Mouse (Mus musculus): ENCODE results near the gene Dvl2. TPM values are rescaled to one million over a fixed set of nuclear protein-coding genes. Genes with fewer than 3 reads are reported as not detected.
"Not testable (repeated sequence)": the region's sequence is repeated elsewhere in the genome, so short reads cannot be mapped to it uniquely, and the experiment has no call there.

The Dvl2 gene
- polyA plus RNA-seq, 1 experiment from 2014 or later: 43.2 TPM

- Histone ChIP-seq H3K9me3 (replicated peaks) (no peaks in the 10 kb centered on the region), H3K9ac (peak within 1 kb of the TSS; percentile 79), H3K4me1 (peaks cover 55% of the 10 kb centered on the region), H3K36me3 (peaks cover 41% of the 10 kb centered on the region), H3K27ac (peak within 1 kb of the TSS; percentile 82), H3K4me3 (replicated peaks) (peak within 1 kb of the TSS; percentile 65), H3K4me2 (peak within 1 kb of the TSS; percentile 91), H3K27me3 (no peaks in the 10 kb centered on the region)
- under 1% methylated on average over 35 of the region's 35 CpGs for WGBS
- peak; percentile 85 for ATAC-seq (replicated peaks; ENCODE audit: low FRiP score)
Observed at GRCm38 (mm10) chr11:70014880-70015558, 14.6 kb downstream of the Dvl2 start, which contains the start of gene Acadvl. Acadvl (minus strand) TSS chr11:70015411.

- Histone ChIP-seq H3K9me3 (replicated peaks) (no peaks in the 10 kb centered on the region), H3K9ac (0 out of 2 replicates have a peak overlapping the region, but pooled peaks have one; percentile 79), H3K4me3 (replicated peaks) (peak overlapping the region; percentile 65), H3K4me2 (peak overlapping the region; percentile 91), H3K4me1 (peaks cover 62% of the 10 kb centered on the region), H3K27ac (peak overlapping the region; percentile 82; the same call in 1 of the 2 replicates), H3K27me3 (no peaks in the 10 kb centered on the region), H3K36me3 (peaks cover 34% of the 10 kb centered on the region)
- ATAC-seq (replicated peaks; ENCODE audit: low FRiP score): no peak
- WGBS: 67% methylated on average over 6 of the region's 6 CpGs
Observed at GRCm38 (mm10) chr11:70015677-70016076, 15.3 kb downstream of the Dvl2 start.

GRCm38 (mm10) chr11:70016177-70016576 is 15.8 kb downstream of the Dvl2 start:
- not testable (repeated sequence) for H3K9me3 ChIP-seq (replicated peaks); H3K27me3 ChIP-seq; ATAC-seq (replicated peaks; ENCODE audit: low FRiP score); H3K9ac ChIP-seq; H3K4me2 ChIP-seq; H3K27ac ChIP-seq; H3K4me3 ChIP-seq (replicated peaks)
- Histone ChIP-seq H3K4me1 (peaks cover 65% of the 10 kb centered on the region), H3K36me3 (peaks cover 29% of the 10 kb centered on the region)
- 83% methylated on average over 2 of the region's 2 CpGs for WGBS

GRCm38 (mm10) chr11:70016669-70017068 is 16.3 kb downstream of the Dvl2 start, which contains the start of gene Dlg4:
Dlg4 (plus strand) TSS chr11:70016942.
- ATAC-seq (replicated peaks; ENCODE audit: low FRiP score): no peak
- H3K4me3 ChIP-seq (replicated peaks): peak within 1 kb of the TSS; percentile 69
- H3K9me3 ChIP-seq (replicated peaks): no peaks in the 10 kb centered on the region
- peaks cover 24% of the 10 kb centered on the region for H3K36me3 ChIP-seq
- peak within 1 kb of the TSS; percentile 92 for H3K27ac ChIP-seq
- peak within 1 kb of the TSS; percentile 24; the same call in 1 of the 2 replicates for H3K9ac ChIP-seq
- H3K27me3 ChIP-seq: no peaks in the 10 kb centered on the region
- 68% methylated on average over 3 of the region's 3 CpGs for WGBS
- peaks cover 70% of the 10 kb centered on the region for H3K4me1 ChIP-seq
- peak within 1 kb of the TSS; percentile 91 for H3K4me2 ChIP-seq

DNA sequence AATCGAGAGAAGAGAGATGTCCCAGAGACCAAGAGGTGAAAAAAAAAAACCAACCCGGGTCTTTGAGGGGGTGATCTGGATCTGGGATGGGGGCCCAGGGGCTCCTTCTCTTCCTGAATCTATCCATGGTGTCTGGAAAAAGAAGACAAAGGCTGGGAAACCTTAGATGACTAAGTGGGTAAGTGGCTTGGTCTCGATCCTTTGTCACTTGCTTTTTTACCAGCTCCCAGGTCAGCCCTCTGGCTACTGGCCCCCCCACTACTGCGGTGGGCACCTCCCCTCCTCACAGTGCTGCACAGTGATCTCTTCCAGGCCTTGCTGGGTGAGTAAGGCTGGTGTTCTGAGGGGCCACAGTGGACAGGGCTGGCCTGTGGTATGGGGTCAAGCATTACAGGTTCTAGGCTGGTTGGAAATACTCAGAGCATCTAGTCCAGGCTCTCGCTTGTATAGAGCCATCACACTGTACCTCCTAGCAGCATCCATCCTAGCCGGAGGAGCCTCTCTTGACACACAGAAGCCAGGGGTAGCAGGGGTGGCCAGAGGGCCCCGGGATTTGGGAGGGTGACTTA is 16.9 kb downstream of the Dvl2 start:
- H3K36me3 ChIP-seq: peaks cover 18% of the 10 kb centered on the region
- H3K4me2 ChIP-seq: peak overlapping the region; percentile 91
- no peak for ATAC-seq (replicated peaks; ENCODE audit: low FRiP score)
- peak overlapping the region; percentile 24; the same call in 1 of the 2 replicates for H3K9ac ChIP-seq
- H3K9me3 ChIP-seq (replicated peaks): no peaks in the 10 kb centered on the region
- peaks cover 75% of the 10 kb centered on the region for H3K4me1 ChIP-seq
- peak overlapping the region; percentile 69 for H3K4me3 ChIP-seq (replicated peaks)
- H3K27me3 ChIP-seq: no peaks in the 10 kb centered on the region
- H3K27ac ChIP-seq: peak overlapping the region; percentile 92
- WGBS: 45% methylated on average over 7 of the region's 7 CpGs

- Histone ChIP-seq H3K36me3 (peaks cover 7% of the 10 kb centered on the region), H3K27ac (peak overlapping the region; percentile 92), H3K27me3 (no peaks in the 10 kb centered on the region), H3K4me1 (peaks cover 80% of the 10 kb centered on the region), H3K4me2 (peak overlapping the region; percentile 91), H3K9me3 (replicated peaks) (no peaks in the 10 kb centered on the region), H3K9ac (peak overlapping the region; percentile 85), H3K4me3 (replicated peaks) (peak overlapping the region; percentile 69)
- 2% methylated on average over 24 of the region's 25 CpGs for WGBS
- ATAC-seq (replicated peaks; ENCODE audit: low FRiP score): no peak
Observed at GRCm38 (mm10) chr11:70018131-70018990, 18.0 kb downstream of the Dvl2 start.

DNA sequence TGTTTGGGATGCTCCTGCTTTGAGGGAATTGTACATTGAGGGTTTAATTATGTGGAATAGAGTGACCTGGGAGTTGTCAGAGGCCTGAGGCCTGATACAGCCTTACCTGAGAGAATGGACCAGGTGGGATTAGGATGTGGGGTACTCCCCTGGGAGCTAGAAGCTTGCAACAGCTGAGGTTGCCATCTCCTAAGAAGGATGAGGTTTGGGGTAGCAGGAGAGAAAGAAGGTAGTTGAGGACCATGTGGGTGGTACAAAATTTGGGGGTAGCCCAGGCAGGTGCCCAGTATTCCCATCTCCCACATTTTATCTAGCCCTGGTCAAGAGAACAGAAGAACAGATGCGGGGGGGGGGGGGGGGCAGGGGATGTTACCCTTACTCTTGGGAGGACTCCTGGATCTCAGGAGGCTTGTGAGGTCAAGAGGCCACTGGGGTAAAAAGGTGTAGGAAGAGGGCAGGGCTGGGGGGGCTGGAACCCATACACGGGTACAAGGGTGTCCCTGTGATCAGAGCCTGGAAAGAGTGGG is 19.2 kb downstream of the Dvl2 start:
- 20% methylated on average over 2 of the region's 2 CpGs for WGBS
- peak overlapping the region; percentile 85; the same call in 1 of the 2 replicates for H3K9ac ChIP-seq
- H3K27ac ChIP-seq: peak overlapping the region; percentile 92
- no peak for ATAC-seq (replicated peaks; ENCODE audit: low FRiP score)
- no peaks in the 10 kb centered on the region for H3K9me3 ChIP-seq (replicated peaks)
- H3K27me3 ChIP-seq: no peaks in the 10 kb centered on the region
- H3K4me3 ChIP-seq (replicated peaks): peak overlapping the region; percentile 69
- peaks cover 82% of the 10 kb centered on the region for H3K4me1 ChIP-seq
- H3K36me3 ChIP-seq: no peaks in the 10 kb centered on the region
- H3K4me2 ChIP-seq: peak overlapping the region; percentile 91

- Histone ChIP-seq H3K9me3 (replicated peaks) (no peaks in the 10 kb centered on the region), H3K36me3 (no peaks in the 10 kb centered on the region), H3K4me1 (peaks cover 78% of the 10 kb centered on the region), H3K27ac (peak overlapping the region; percentile 92), H3K4me2 (peak overlapping the region; percentile 91), H3K27me3 (no peaks in the 10 kb centered on the region), H3K9ac (peak overlapping the region; percentile 85; the same call in 1 of the 2 replicates), H3K4me3 (replicated peaks) (peak overlapping the region; percentile 69)
- ATAC-seq (replicated peaks; ENCODE audit: low FRiP score): no peak
- 19% methylated on average over 8 of the region's 8 CpGs for WGBS
Observed at GRCm38 (mm10) chr11:70020022-70020631, 19.7 kb downstream of the Dvl2 start.

- WGBS: under 1% methylated on average over 8 of the region's 8 CpGs
- Histone ChIP-seq H3K27ac (peak overlapping the region; percentile 92), H3K36me3 (no peaks in the 10 kb centered on the region), H3K4me2 (peak overlapping the region; percentile 91), H3K9me3 (replicated peaks) (no peaks in the 10 kb centered on the region), H3K27me3 (no peaks in the 10 kb centered on the region), H3K4me1 (peaks cover 77% of the 10 kb centered on the region), H3K9ac (peak overlapping the region; percentile 33; the same call in 1 of the 2 replicates), H3K4me3 (replicated peaks) (peak overlapping the region; percentile 69)
- ATAC-seq (replicated peaks; ENCODE audit: low FRiP score): peak; percentile 86
Observed at GRCm38 (mm10) chr11:70020731-70021263, 20.4 kb downstream of the Dvl2 start.

- H3K27me3 ChIP-seq: no peaks in the 10 kb centered on the region
- peak; percentile 65 for ATAC-seq (replicated peaks; ENCODE audit: low FRiP score)
- H3K27ac ChIP-seq: peak overlapping the region; percentile 92
- H3K4me2 ChIP-seq: peak overlapping the region; percentile 91
- H3K36me3 ChIP-seq: no peaks in the 10 kb centered on the region
- peak overlapping the region; percentile 69 for H3K4me3 ChIP-seq (replicated peaks)
- WGBS: 2% methylated on average over 40 of the region's 40 CpGs
- no peaks in the 10 kb centered on the region for H3K9me3 ChIP-seq (replicated peaks)
- H3K9ac ChIP-seq: peak overlapping the region; percentile 33; the same call in 1 of the 2 replicates
- peaks cover 84% of the 10 kb centered on the region for H3K4me1 ChIP-seq
Observed at GRCm38 (mm10) chr11:70021264-70022132, 21.1 kb downstream of the Dvl2 start.
